Mouse (Mus musculus): Measurements from ENCODE around the gene Hist2h3b. TPM values are rescaled to one million over a fixed set of nuclear protein-coding genes. Genes with fewer than 3 reads are reported as not detected.
A peak's percentile ranks its signal among the peaks of the same experiment; 100 is the strongest.
"Not testable (repeated sequence)": the region's sequence is repeated elsewhere in the genome, so short reads cannot be mapped to it uniquely, and the experiment has no call there.

Hist2h3b gene
- total RNA-seq (2021): 10 to 100 TPM; 14.0 to 16.9 TPM
- long read RNA-seq, experiment 1: 0 reads
- long read RNA-seq, experiment 2: 0 reads

DNA sequence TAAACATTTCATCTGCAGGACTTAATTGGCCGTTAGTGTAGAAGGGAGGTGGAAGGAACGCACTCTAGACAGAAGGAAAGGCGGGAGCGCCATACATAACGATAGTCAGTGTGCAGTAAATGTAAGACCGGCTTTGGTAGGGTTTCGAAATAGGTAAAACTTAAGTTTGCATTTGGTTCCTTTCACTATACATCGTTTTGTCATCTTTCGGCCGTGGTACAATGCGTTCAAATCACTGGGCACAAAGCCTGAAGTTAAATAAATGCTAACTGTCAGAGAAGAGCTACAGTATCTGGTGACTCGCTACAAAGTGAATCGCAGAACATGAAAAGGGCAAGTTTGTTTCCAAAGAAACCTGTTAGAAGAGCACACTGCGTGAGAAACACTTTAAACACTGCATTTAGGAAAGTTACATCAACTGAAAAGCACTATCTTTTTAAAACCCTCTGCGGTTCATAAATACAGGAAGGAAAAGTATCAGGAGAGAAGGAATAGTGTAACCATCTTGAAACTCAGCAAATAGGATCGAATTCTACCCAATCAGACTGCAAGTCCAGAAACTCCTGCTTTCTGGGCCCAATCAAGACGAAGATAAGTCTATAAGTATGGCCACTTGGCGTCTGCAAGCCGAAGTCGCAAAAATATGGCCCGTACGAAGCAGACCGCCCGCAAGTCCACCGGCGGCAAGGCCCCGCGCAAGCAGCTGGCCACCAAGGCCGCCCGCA is at the start of gene Hist2h3b:
TSS of gene Hist2h3b (plus strand) at position 604 of the 725 bp plus-strand sequence.
- DNase-seq (ENCODE audit: low spot score): peak; percentile 74

DNA sequence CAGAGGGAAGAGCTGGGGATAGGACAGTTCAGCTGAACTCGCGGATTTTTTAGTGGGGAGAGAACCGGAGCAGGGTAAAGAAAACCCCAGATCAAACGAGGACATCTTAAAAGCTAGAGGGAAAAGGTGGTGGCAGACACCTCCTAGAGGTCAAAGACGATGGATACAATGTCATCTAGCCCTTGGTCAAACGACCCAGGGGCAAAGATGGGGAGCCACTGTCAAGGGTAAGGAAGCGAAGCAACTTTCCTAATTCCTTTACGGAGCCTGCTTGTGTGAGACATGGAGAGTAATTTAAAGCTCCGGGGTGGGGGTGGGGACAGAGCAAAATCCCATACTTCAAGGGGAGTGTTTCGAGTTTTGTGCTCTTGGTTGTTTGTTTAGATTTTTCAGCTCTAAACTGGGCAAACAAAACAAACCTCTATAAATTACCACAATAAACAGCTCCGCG is 49.2 kb upstream of the Hist2h3b start:
- DNase-seq (ENCODE audit: low spot score): peak; percentile 21

DNA sequence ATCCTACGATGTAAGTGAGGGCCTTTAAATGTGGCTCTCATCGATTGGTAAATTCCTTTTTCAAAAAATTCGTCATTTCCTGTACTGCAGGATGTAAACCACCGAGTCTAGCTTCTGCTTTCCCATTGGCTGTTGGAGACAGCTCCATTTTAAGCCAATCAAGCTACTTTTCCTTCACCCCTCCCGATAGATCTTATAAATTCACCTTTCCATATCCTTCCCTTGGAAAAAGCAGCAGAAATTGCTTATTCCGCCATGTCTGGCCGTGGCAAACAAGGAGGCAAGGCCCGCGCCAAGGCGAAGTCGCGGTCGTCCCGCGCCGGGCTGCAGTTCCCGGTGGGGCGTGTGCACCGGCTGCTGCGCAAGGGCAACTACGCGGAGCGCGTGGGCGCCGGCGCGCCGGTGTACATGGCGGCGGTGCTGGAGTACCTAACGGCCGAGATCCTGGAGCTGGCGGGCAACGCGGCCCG is 48.8 kb upstream of the Hist2h3b start, which contains the start of the genes Bola1 and Hist2h2ab:
TSS of gene Bola1 (minus strand) at position 49 of the 470 bp plus-strand sequence.
TSS of gene Hist2h2ab (plus strand) at position 205 of the 470 bp plus-strand sequence.
- DNase-seq (ENCODE audit: low spot score): peak; percentile 73

DNA sequence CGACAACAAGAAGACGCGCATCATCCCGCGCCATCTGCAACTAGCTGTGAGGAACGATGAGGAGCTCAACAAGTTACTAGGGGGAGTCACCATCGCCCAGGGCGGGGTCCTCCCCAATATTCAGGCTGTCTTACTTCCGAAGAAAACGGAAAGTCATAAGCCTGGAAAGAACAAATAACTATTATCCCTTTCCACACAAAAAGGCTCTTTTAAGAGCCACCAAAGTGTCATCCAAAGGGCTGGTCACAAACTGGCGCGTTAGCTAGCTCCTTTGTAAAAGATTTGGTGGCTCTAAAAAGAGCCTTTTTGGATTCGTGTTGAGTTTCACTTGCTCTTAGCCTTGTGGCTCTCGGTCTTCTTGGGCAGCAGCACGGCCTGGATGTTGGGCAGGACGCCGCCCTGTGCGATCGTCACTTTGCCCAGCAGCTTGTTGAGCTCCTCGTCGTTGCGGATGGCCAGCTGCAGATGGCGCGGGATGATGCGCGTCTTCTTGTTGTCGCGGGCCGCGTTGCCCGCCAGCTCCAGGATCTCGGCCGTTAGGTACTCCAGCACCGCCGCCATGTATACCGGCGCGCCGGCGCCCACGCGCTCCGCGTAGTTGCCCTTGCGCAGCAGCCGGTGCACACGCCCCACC is 48.2 kb upstream of the Hist2h3b start:
- not testable (repeated sequence) for DNase-seq (ENCODE audit: low spot score)

DNA sequence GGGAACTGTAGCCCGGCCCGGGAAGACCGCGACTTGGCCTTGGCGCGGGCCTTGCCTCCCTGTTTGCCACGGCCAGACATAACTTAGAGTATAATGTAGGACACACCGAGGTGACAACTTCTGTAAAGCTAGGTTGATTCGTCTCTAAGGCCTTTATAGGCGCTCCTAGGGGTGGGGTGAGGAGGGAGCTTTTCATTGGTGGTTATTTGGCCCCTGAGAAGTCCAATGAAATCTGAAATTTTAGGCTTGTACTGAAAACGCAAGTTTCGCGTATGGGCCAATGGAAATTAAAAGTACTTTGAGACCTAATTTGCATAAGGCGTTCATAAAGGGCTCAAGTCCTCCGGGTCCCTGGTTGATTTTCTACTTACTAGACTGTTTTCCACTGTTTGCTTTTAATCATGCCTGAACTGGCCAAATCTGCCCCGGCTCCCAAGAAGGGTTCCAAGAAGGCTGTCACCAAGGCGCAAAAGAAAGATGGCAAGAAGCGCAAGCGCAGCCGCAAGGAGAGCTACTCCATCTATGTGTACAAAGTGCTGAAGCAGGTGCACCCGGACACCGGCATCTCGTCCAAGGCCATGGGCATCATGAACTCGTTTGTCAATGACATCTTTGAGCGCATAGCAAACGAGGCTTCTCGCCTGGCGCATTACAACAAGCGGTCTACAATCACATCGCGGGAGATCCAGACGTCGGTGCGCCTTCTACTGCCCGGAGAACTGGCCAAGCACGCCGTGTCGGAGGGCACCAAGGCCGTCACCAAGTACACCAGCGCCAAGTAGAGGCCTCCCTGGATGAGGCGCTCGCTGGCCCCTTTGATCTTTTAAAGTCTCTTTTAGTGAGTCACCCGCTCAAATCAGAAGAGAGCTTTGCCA is 47.5 kb upstream of the Hist2h3b start, which contains the start of the genes Hist2h2ac and Hist2h2be:
TSS of gene Hist2h2ac (minus strand) at position 116 of the 875 bp plus-strand sequence.
TSS of gene Hist2h2be (plus strand) at position 355 of the 875 bp plus-strand sequence.
- peak; percentile 89 for DNase-seq (ENCODE audit: low spot score)

DNA sequence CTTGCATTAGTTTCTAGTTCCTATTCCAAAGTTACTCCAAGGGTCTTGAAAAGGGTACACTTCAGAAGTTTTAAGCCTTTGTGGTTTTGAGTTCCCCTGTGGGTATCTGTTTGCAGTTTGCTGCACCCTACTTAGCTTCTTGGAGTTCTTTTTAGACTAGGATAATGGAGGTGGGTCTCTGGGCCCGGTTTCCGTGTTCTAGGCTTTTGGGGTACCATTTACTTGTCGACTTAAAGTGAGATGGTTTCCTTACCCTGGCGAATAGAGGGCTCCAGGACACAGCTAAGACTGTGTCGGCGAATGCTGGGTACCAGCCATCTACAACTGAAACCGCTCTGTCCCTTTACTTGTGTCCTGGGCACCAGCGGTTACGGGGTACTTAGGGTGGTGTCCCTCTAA is 46.8 kb upstream of the Hist2h3b start:
- no peak for DNase-seq (ENCODE audit: low spot score)

DNA sequence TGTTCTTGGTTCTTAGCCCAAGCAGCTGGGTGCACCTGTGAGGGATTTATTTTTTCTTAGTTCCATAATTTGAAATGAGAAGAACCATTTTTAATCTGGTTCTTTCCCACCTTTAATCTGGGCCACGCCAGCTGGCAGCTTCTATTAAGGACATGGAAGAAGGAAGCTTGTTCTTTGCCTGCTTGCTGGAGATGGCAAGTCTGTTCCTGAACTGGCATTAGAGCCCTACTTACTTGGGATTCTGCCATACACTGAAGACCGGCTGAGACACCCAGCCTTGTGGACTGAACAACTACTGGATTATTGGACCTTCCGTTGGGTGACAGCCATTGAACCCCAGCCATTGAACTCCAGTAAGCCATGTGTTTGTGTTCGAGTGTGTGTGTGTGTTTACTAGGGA is 45.7 kb upstream of the Hist2h3b start:
- no peak for DNase-seq (ENCODE audit: low spot score)

DNA sequence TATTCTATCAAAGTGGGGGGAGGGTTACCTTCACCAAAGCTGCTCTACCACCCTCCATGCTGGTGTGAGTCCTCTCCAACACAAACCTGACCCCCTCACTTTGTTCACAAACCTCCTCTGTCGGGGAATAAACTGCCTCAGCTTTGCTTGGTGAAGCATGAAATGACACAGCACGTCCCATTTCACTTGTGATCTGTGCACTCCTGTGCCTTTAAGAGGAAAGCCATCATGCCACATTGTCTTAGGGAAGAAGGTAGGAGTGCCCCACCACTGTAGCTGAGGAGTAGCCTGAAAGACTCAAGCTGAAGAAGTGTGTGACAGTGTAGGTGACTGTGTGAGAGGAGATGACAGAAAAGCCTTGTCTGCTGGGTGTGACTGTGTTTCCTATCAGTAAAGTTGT is 43.0 kb upstream of the Hist2h3b start:
- DNase-seq (ENCODE audit: low spot score): no peak

DNA sequence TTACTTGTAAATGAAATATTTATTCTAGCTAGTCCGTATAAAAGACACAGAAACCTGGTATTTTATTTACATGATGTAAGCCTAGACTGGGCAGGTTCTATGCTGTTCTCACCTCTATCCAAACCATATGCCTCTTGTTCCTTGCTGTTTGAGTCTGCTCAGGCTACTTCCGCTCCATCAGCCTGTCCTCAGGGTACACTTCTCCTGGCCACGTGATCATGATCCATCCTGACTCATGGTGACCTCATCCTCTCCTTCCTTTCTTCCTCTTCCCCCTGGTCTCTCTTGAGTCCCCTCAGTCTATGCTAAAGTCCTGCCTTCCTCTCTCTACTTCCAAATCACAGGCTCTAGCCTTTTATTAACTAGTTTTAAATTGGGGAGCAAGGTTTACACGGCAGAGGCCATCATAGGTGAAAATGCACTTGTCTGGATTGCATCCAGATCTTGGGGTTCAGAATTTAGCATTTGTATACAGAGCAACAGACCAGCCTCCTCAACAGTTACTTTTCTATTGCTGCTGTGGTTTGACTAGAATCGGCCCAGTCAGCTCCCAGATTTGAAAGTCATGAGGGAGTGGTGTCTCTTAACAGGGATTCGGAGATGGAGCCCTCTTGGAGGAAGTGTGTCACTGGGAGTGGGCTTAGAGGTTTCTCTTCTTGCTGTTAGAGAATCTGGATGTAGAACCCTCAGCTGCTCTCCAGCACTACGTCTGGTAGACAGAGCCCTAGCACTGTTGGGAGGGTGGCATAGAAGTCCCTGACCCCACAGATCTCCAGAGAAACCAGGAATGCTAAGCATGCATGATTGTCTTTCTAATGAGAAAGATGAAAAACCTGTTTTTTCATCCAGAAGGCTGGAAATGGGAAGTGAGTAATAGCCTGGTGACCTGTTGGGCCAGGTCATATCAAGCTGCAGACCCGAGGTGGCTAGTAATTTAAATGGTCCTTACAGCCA is 41.5 kb upstream of the Hist2h3b start:
- DNase-seq (ENCODE audit: low spot score): no peak

DNA sequence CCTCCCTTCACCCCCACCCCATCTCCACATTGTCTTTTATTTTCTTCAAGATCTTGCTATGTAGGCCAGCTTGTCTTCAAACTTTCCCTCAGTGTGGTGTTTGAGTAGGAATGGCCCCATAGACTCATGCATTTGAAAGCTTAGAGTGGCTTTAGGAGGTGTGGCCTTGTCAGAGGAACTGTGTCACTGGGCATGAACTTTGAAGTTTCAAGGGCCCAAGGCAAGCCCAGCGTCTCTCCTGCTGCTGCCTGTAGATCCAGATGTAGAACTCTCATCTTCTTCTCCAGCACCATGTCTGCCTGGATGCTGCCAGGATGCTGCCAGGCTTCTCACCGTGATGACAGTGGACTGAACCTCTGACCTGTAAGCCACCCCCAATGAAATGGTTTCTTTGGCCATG is 39.6 kb upstream of the Hist2h3b start:
- no peak for DNase-seq (ENCODE audit: low spot score)

DNA sequence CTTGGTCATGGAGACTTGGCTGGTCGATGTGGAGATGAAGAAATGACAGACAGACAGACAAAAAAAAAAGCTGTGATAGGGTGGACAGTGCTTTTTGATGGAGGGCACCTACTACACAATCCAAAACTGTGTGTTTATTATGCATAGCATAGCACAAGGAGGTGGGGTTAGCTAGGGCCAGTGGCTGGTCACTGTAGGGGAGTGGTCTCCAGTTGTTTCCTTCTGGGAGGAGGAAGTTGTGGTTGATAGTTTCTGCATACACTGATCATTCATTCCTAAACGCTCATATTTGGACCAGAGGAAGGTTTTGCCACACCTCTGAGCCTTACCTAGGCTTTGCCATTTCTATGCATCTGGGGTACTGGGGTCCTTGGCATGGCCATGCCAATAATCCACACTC is 38.0 kb upstream of the Hist2h3b start:
- no peak for DNase-seq (ENCODE audit: low spot score)

DNA sequence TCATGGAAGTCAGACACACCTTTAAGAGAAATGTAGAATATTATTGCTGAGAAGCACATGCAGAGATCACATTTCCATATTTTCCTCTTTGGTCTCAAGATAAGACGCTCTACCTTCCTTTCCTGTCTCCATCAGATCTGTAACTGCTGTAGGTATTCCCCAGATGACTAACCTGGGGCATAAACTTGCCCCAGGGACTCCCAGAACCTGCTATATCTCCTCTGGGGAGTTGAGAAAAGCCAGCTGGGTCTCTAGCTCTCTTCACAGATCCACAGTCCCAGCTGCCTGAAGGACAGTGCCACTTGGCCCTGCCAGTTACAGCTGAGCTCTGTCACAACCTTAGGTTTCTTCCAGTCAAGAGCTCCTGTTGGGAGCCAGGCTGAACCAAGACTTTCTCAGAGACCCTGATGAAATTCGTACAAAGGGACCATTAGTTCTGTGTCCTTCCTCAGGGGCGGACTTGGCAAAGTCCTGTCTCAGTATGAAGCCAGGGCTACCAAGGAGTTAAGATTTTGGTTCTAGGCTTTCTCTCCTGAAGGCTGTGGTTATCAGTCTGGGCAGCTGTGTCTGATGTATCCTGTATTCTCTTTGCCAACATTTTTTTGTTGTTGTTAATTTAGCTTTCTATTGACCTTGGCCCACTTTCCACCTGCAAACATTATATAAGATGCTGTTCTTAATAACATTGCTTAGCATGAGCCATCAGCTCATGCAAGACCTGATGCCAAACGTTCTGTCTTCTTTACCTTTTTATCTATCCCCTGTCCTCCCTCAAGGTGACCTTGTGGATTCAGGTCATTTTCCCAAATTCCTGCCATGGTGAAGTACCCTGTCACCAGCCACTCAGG is 37.3 kb upstream of the Hist2h3b start:
- no peak for DNase-seq (ENCODE audit: low spot score)

DNA sequence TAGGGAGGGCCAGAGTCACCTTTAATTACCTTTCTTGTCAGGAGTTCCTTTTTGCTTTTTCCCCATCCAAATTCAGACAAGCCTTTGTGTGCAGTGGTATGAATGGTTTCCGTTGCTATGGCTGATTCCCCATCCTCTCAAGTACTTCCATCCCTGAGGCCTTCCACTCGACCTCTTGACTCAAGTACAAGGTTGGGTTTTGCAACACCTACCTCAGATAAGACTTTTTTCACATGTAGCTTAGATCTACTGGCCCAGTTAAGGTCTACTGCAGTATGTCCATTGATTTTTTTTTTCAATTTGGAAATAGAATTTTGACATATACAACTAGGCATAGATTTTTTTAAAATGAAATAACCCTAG is 36.7 kb upstream of the Hist2h3b start:
- no peak for DNase-seq (ENCODE audit: low spot score)

DNA sequence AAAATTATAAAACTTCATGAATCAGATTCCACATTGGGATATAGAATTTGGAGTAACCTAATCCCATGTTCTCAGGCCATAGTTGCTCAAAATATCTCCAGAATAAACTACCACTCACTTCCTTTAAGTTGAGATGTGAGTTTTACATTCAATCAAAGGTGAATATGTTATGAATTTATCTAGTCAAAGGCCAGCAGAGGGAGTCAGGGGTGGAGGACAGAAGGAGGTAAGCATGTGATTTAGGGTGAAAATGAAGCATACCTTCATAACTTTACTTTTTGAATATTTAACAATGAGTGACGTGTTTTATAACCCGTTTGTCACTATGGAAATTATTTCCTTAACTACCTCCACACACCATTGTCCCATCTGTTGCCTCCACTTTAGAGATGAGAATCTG is 33.5 kb upstream of the Hist2h3b start:
- no peak for DNase-seq (ENCODE audit: low spot score)

DNA sequence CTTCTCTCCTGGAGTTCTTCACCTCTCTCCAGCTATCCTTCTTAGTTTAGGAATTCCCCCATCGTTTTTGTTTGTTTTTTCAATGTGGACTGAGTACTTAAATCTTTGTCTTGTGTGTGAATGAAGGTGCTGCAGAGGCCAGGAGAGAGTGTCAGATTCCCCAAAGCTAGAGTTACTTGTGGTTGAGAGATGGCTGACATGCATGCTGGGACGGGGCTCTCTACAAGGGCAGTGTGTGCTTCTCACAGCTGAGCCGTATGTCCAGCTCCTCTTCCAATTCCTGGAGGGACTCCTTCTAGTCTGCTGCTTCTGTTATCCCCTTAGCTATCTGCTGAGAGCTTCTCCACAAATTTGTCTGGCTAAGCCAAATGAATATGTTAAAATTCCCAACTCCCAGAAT is 32.6 kb upstream of the Hist2h3b start:
- DNase-seq (ENCODE audit: low spot score): no peak

DNA sequence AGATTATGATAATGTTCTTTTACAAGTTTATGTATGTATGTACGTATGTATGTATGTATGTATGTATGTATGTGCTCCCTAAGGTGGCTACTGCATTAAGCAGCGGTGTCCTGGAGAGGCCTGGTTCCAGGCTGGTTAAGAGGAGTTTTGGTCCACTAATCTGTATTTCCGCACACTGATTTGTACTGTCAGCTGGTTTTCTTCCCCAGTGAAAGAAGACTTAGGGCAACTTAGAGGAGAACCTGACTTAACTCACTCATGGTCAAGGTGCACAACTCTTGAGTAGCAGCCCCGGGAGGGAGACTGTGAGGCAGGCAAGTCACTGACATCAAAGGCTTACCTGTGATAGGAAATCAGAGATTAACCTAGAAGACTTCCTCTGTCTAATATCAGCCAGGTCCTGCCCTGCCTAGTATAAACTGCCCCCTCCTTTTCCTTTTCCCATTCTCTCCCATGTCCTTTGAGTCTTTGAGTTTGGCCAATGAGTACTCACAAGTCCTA is 31.6 kb upstream of the Hist2h3b start:
- no peak for DNase-seq (ENCODE audit: low spot score)

DNA sequence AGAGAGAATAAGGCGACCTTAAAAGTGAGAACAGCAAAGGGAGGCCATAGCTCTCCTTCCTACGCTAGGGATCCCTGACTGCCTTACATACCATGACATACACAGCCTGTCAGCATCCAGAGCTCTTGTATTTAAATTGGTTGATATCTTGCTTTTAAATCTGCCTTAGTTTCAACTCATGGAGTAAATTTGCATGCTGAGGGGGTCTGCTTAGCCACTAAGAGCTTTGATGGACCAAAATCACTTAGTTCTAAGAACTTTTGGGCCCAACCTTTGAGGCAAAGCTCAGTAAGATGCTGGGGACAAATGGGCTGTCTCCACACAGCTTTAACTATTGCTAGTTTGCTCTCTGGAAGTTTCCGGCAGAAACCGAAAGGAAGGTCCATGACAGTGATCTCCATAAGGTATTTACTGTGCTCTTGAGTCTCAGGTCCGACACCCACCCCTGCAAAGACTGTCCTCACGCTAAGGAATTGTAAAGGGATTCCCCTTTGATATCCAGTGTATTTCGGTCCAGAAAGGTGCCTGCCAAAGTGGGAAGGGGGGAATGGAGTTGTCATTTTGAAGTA is 31.0 kb upstream of the Hist2h3b start:
- no peak for DNase-seq (ENCODE audit: low spot score)

DNA sequence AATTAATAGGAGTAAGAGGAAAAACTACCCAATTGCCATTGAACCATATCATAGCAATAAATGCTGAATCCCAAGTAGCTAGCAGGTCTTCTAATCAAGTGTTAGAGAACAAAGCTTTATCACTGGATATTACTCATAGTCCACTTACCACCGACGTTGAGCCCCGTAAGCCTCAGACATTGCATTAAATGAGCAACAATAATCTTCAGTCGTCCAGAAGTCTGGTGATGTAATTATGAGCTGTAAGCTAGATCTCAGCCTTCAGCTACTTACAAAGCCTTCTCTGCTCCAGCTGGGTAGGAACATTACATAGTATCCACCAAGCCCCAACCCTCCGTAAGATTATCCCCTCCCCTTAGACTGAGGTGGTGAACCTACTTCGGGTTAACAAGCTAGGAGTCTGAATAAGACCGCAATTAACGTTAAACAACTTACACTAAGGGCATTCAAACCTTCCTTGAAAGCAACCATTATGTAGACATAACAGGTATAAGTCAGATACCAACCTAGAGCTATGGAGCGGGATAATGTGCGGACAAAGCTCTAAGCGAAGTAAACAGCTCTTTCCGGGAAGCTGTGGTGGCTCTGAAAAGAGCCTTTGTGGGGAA is 30.4 kb upstream of the Hist2h3b start:
- DNase-seq (ENCODE audit: low spot score): no peak

All from gastrocnemius, adult 18-20 months (tissue).